Mouse (Mus musculus): ENCODE results near the gene Hist1h2bg.
"Not testable (repeated sequence)": the region's sequence is repeated elsewhere in the genome, so short reads cannot be mapped to it uniquely, and the experiment has no call there.

Gene Hist1h2bg

GRCm38 (mm10) chr13:23539821-23540220 is 31.4 kb upstream of the Hist1h2bg start:
- DNase-seq: not testable (repeated sequence)

- DNase-seq: no peak
Observed at GRCm38 (mm10) chr13:23541497-23541896, 29.7 kb upstream of the Hist1h2bg start.

- DNase-seq: not testable (repeated sequence)
Observed at GRCm38 (mm10) chr13:23542225-23542980, 28.8 kb upstream of the Hist1h2bg start.

- DNase-seq: peak; percentile 67
Observed at GRCm38 (mm10) chr13:23542999-23543607, 28.1 kb upstream of the Hist1h2bg start, which contains the start of gene Hist1h2bh. Gene Hist1h2bh (minus strand): TSS chr13:23543392.

GRCm38 (mm10) chr13:23543965-23544786 is 27.0 kb upstream of the Hist1h2bg start, which contains the start of gene Hist1h3f:
Gene Hist1h3f (plus strand): TSS chr13:23544052.
- peak; percentile 86 for DNase-seq

- not testable (repeated sequence) for DNase-seq
Observed at GRCm38 (mm10) chr13:23544787-23545120, 26.4 kb upstream of the Hist1h2bg start.

- no peak for DNase-seq
Observed at GRCm38 (mm10) chr13:23546694-23547093, 24.5 kb upstream of the Hist1h2bg start.

GRCm38 (mm10) chr13:23550761-23551145 is 20.4 kb upstream of the Hist1h2bg start:
- DNase-seq: no peak

- peak; percentile 94 for DNase-seq
Observed at GRCm38 (mm10) chr13:23551146-23551834, 19.9 kb upstream of the Hist1h2bg start, which contains the start of gene Hist1h4f. Gene Hist1h4f (minus strand): TSS chr13:23551648.

GRCm38 (mm10) chr13:23551931-23552914 is 19.0 kb upstream of the Hist1h2bg start:
- DNase-seq: no peak

GRCm38 (mm10) chr13:23552962-23553361 is 18.2 kb upstream of the Hist1h2bg start, which contains the start of gene Hist1h1d:
Gene Hist1h1d (plus strand): TSS chr13:23553262.
- no peak for DNase-seq

- no peak for DNase-seq
Observed at GRCm38 (mm10) chr13:23554393-23554792, 16.8 kb upstream of the Hist1h2bg start.

GRCm38 (mm10) chr13:23554925-23555838 is 16.0 kb upstream of the Hist1h2bg start:
- peak; percentile 78 for DNase-seq

GRCm38 (mm10) chr13:23555839-23556416 is 15.3 kb upstream of the Hist1h2bg start:
- DNase-seq: peak; percentile 82

- no peak for DNase-seq
Observed at GRCm38 (mm10) chr13:23556906-23557305, 14.3 kb upstream of the Hist1h2bg start.

GRCm38 (mm10) chr13:23560699-23561098 is 10.5 kb upstream of the Hist1h2bg start:
- not testable (repeated sequence) for DNase-seq

- not testable (repeated sequence) for DNase-seq
Observed at GRCm38 (mm10) chr13:23561531-23561882, 9.7 kb upstream of the Hist1h2bg start.

- DNase-seq: peak; percentile 94
Observed at GRCm38 (mm10) chr13:23561883-23562659, 9.1 kb upstream of the Hist1h2bg start, which contains the start of gene Hist1h3e. Gene Hist1h3e (minus strand): TSS chr13:23562369.

Data from cerebellum, adult 9-11 months (tissue).